Mouse (Mus musculus): Measurements from ENCODE around the gene Plekha5.

The Plekha5 gene

GRCm38 (mm10) chr6:140611282-140611681, 187.4 kb downstream of the Plekha5 start:
- DNase-seq (ENCODE audit: low spot score), result no peak

- no peak for DNase-seq (ENCODE audit: low spot score)
Observed at GRCm38 (mm10) chr6:140611893-140612473, 188.1 kb downstream of the Plekha5 start.

- no peak for DNase-seq (ENCODE audit: low spot score)
Observed at GRCm38 (mm10) chr6:140613822-140614221, 190.0 kb downstream of the Plekha5 start.

GRCm38 (mm10) chr6:140614711-140615110, 190.9 kb downstream of the Plekha5 start:
- DNase-seq (ENCODE audit: low spot score), result no peak

- DNase-seq (ENCODE audit: low spot score), result no peak
Observed at GRCm38 (mm10) chr6:140620531-140621349, 196.9 kb downstream of the Plekha5 start.

GRCm38 (mm10) chr6:140621622-140622021, 197.8 kb downstream of the Plekha5 start:
- DNase-seq (ENCODE audit: low spot score), result no peak

GRCm38 (mm10) chr6:140622391-140623225, 198.8 kb downstream of the Plekha5 start, which contains the start of gene Aebp2:
Aebp2 (plus strand) TSS chr6:140622663.
- DNase-seq (ENCODE audit: low spot score), result no peak

- DNase-seq (ENCODE audit: low spot score), result peak; percentile 94
Observed at GRCm38 (mm10) chr6:140623226-140624095, 199.6 kb downstream of the Plekha5 start.

GRCm38 (mm10) chr6:140624096-140625051, 200.5 kb downstream of the Plekha5 start:
- DNase-seq (ENCODE audit: low spot score), result peak; percentile 55

GRCm38 (mm10) chr6:140629176-140629859, 205.5 kb downstream of the Plekha5 start:
- DNase-seq (ENCODE audit: low spot score), result no peak

GRCm38 (mm10) chr6:140630306-140630705, 206.5 kb downstream of the Plekha5 start:
- no peak for DNase-seq (ENCODE audit: low spot score)

GRCm38 (mm10) chr6:140633616-140634015, 209.8 kb downstream of the Plekha5 start:
- no peak for DNase-seq (ENCODE audit: low spot score)

- DNase-seq (ENCODE audit: low spot score), result no peak
Observed at GRCm38 (mm10) chr6:140636290-140636689, 212.4 kb downstream of the Plekha5 start.

- no peak for DNase-seq (ENCODE audit: low spot score)
Observed at GRCm38 (mm10) chr6:140642010-140642409, 218.2 kb downstream of the Plekha5 start.

GRCm38 (mm10) chr6:140642655-140643054, 218.8 kb downstream of the Plekha5 start:
- no peak for DNase-seq (ENCODE audit: low spot score)

- DNase-seq (ENCODE audit: low spot score), result no peak
Observed at GRCm38 (mm10) chr6:140645931-140646330, 222.1 kb downstream of the Plekha5 start.

All from retina, embryonic 14.5 days (tissue).